8 mouse cellular contexts compared by ENCODE assay signal in the genomic region with DNA sequence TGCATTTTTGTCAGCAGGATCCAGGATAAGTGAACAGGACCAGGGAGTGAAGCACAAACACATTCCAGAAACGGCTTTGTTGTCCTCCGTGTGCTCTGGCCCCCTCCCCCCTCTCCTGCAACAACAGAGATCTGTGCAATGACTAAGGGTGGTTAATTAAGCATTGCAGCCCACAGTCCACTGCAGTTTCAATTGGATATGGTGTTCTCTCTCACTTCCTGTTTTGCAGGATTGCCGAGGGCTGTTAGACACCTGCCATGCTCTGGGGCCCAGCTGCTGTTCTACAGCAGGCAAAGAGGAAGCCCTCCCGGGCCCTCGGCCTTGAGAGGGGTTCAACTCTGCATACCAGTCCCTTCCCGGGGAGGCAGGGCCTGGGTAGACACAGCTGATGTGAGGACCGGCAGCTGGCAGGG.
DNase-seq lines count a peak whose midpoint lies in the region; ATAC-seq and TF ChIP-seq lines count a peak whose summit lies in the region.

No protein-coding gene starts in this region.

- no peaks in the 10 kb centered on the region for H3K36me3 ChIP-seq in neural tube, embryonic 15.5 days
- H3K36me3 ChIP-seq in limb, embryonic 11.5 days (ENCODE audit: control insufficient read depth, insufficient read depth, low read length) = no peaks in the 10 kb centered on the region
- no peaks in the 10 kb centered on the region for H3K36me3 ChIP-seq in midbrain, postnatal 0 days (ENCODE audit: insufficient read depth, low read length)

- ATAC-seq in neural tube, embryonic 15.5 days (ENCODE audit: low FRiP score) = no peak
- peak; percentile 95 for ATAC-seq in common myeloid progenitor, adult 5-6 weeks (replicated peaks; ENCODE audit: low read depth, poor library complexity, severe bottlenecking)
- ATAC-seq in limb, embryonic 11.5 days (ENCODE audit: insufficient number of reproducible peaks, low FRiP score, low TSS enrichment, low read depth) = peak; percentile 39; the same call in 1 of the 2 replicates
- ATAC-seq in midbrain, postnatal 0 days (ENCODE audit: low FRiP score) = no peak

- no peaks in the 10 kb centered on the region for H3K27me3 ChIP-seq in neural tube, embryonic 15.5 days (replicated peaks)
- no peaks in the 10 kb centered on the region for H3K27me3 ChIP-seq in limb, embryonic 11.5 days (ENCODE audit: control insufficient read depth, insufficient read depth, low read length)
- H3K27me3 ChIP-seq in midbrain, postnatal 0 days (ENCODE audit: insufficient read depth, low read length) = no peaks in the 10 kb centered on the region

- no peaks in the 10 kb centered on the region for H3K9me3 ChIP-seq in neural tube, embryonic 15.5 days (replicated peaks)
- H3K9me3 ChIP-seq in limb, embryonic 11.5 days (ENCODE audit: control insufficient read depth, low read length) = no peaks in the 10 kb centered on the region
- H3K9me3 ChIP-seq in midbrain, postnatal 0 days (ENCODE audit: low read length) = no peaks in the 10 kb centered on the region

- intact Hi-C loops in heart, postnatal 25 days (cut with DNase I) = no loop called here

- TF ChIP-seq CTCF in midbrain, postnatal 0 days (IDR thresholded peaks at IDR 0.05) = no peak

- H3K4me3 ChIP-seq in neural tube, embryonic 15.5 days (replicated peaks) = no peak overlapping the region
- no peak overlapping the region for H3K4me3 ChIP-seq in limb, embryonic 11.5 days (ENCODE audit: low read depth, low read length)
- H3K4me3 ChIP-seq in midbrain, postnatal 0 days (ENCODE audit: low read depth, low read length) = no peak overlapping the region

- peaks cover 6% of the 10 kb centered on the region for H3K4me1 ChIP-seq in neural tube, embryonic 15.5 days
- peaks cover 6% of the 10 kb centered on the region; the same call in 1 of the 2 replicates for H3K4me1 ChIP-seq in limb, embryonic 11.5 days (ENCODE audit: control insufficient read depth, insufficient read depth, low read length)
- no peaks in the 10 kb centered on the region; the same call in 1 of the 2 replicates for H3K4me1 ChIP-seq in midbrain, postnatal 0 days (ENCODE audit: insufficient read depth, low read length)

- WGBS in neural tube, embryonic 15.5 days = 6% methylated on average over 7 of the region's 7 CpGs
- 17% methylated on average over 7 of the region's 7 CpGs for WGBS in limb, embryonic 11.5 days
- 19% methylated on average over 7 of the region's 7 CpGs for WGBS in midbrain, postnatal 0 days

- H3K4me2 ChIP-seq in neural tube, embryonic 15.5 days = no peak overlapping the region
- H3K4me2 ChIP-seq in limb, embryonic 11.5 days (ENCODE audit: low read depth, severe bottlenecking) = no peak overlapping the region
- no peak overlapping the region for H3K4me2 ChIP-seq in midbrain, postnatal 0 days (ENCODE audit: low read depth, low read length, poor library complexity, severe bottlenecking)

- DNase-seq in neural tube, embryonic 10.5 days (ENCODE audit: extremely low spot score, low spot score) = peak; percentile 30
- DNase-seq in heart, postnatal 25 days (ENCODE audit: low spot score) = peak; percentile 13
- peak; percentile 56 for DNase-seq in limb, embryonic 11.5 days (ENCODE audit: low spot score)
- DNase-seq in midbrain, postnatal 0 days (ENCODE audit: low spot score) = peak; percentile 44
- DNase-seq in thymus, postnatal 0 days (ENCODE audit: low spot score) = peak; percentile 89
- no peak for DNase-seq in cerebellum, adult 11 months

- no peak overlapping the region for H3K9ac ChIP-seq in neural tube, embryonic 15.5 days (replicated peaks)
- peak overlapping the region; percentile 17; the same call in 1 of the 2 replicates for H3K9ac ChIP-seq in limb, embryonic 11.5 days (ENCODE audit: low read length)
- no peak overlapping the region for H3K9ac ChIP-seq in midbrain, postnatal 0 days (replicated peaks; ENCODE audit: low read length, poor library complexity, severe bottlenecking)

- no peak overlapping the region for H3K27ac ChIP-seq in neural tube, embryonic 15.5 days (replicated peaks)
- no peak overlapping the region for H3K27ac ChIP-seq in limb, embryonic 11.5 days (replicated peaks; ENCODE audit: low read depth, low read length)
- 0 out of 2 replicates have a peak overlapping the region, but pooled peaks have one; percentile 2 for H3K27ac ChIP-seq in midbrain, postnatal 0 days (ENCODE audit: low read depth, low read length)

Comparison
In these comparisons a context has a peak if more than half of its experiments do, and no peak if none do; other contexts are left out.
1. ATAC-seq: peak in common myeloid progenitor, adult 5-6 weeks (single experiment) and limb, embryonic 11.5 days (single experiment); none in neural tube, embryonic 15.5 days (single experiment) and midbrain, postnatal 0 days (single experiment).